Mouse (Mus musculus) MEL (cell line): ENCODE measurements around the gene Upk3b. TPM values are rescaled to one million over a fixed set of nuclear protein-coding genes. Genes with fewer than 3 reads are reported as not detected.

Source experiments
- DNase-seq: peaks from one replicate; pipeline ENCODE4 v3.0.0; 2011; ENCODE audit warnings: low read depth, low spot score
- H3K27ac ChIP-seq: 2 replicates; pipeline ENCODE4 v1.5.1; 2012; ENCODE audit warnings: low read depth, mild to moderate bottlenecking, control low read depth, low read length, moderate library complexity; ENCODE audit not compliant: control insufficient read depth
- H3K27me3 ChIP-seq, 2 experiments: fragments of 150-350 bp in 1 of 2; sonication (generic) in 1 of 2; 2 replicates each; pipeline ENCODE4 v1.6.1; 2012; ENCODE audit warnings: low read length in 2 of 2, mild to moderate bottlenecking in 2 of 2, improper control_type of control experiment in 1 of 2, moderate library complexity in 1 of 2; ENCODE audit not compliant: insufficient read depth in 2 of 2, control insufficient read depth in 1 of 2
- H3K36me3 ChIP-seq, 2 experiments: 2 replicates each; pipeline ENCODE4 v1.6.1; 2012 to 2014; ENCODE audit warnings: low read length in 2 of 2, improper control_type of control experiment in 1 of 2, inconsistent platforms in 1 of 2, mild to moderate bottlenecking in 1 of 2; ENCODE audit not compliant: insufficient read depth in 2 of 2, control insufficient read depth in 1 of 2
- H3K4me1 ChIP-seq, 2 experiments: fragments of 150-350 bp in 1 of 2; sonication (generic) in 1 of 2; 2 replicates each; pipeline ENCODE4 v1.6.1; 2012; ENCODE audit warnings: low read length in 2 of 2, improper control_type of control experiment in 1 of 2, mild to moderate bottlenecking in 1 of 2; ENCODE audit not compliant: insufficient read depth in 2 of 2, control insufficient read depth in 1 of 2
- H3K4me3 ChIP-seq, 2 experiments: fragments of 150-350 bp in 1 of 2; sonication (generic) in 1 of 2; 2 replicates each; pipeline ENCODE4 v1.5.1; 2012; ENCODE audit warnings: low read depth in 2 of 2, low read length in 2 of 2, mild to moderate bottlenecking in 2 of 2, moderate library complexity in 2 of 2, control low read depth in 1 of 2, improper control_type of control experiment in 1 of 2; ENCODE audit not compliant: control insufficient read depth in 1 of 2, insufficient read depth in 1 of 2
- H3K79me2 ChIP-seq: 2 replicates; pipeline ENCODE4 v1.6.1; 2012; ENCODE audit warnings: mild to moderate bottlenecking, low read length, moderate library complexity; ENCODE audit not compliant: control insufficient read depth, poor library complexity, insufficient read depth
- H3K9ac ChIP-seq: 2 replicates; pipeline ENCODE4 v1.6.1; 2012; ENCODE audit warnings: low read depth, mild to moderate bottlenecking, control low read depth, low read length, moderate library complexity; ENCODE audit not compliant: control insufficient read depth, poor library complexity, severe bottlenecking
- H3K9me3 ChIP-seq: fragments of 150-350 bp; sonication (generic); replicated peaks from 2 replicates; pipeline ENCODE4 v1.6.1; 2012; ENCODE audit warnings: mild to moderate bottlenecking, low read length, improper control_type of control experiment, moderate library complexity; ENCODE audit not compliant: insufficient read depth
- BHLHE40 ChIP-seq: IDR thresholded peaks from 2 replicates; pipeline ENCODE4 v1.6.1; 2012; ENCODE audit warnings: low read depth, mild to moderate bottlenecking, inconsistent platforms, low read length, improper control_type of control experiment, borderline replicate concordance
- CHD1 ChIP-seq: IDR thresholded peaks from 2 replicates; pipeline ENCODE4 v1.6.1; 2012; ENCODE audit warnings: low read depth, mild to moderate bottlenecking, inconsistent platforms, low read length, improper control_type of control experiment
- CHD2 ChIP-seq: IDR thresholded peaks from 2 replicates; pipeline ENCODE4 v1.6.1; 2011; ENCODE audit warnings: low read length, improper control_type of control experiment
- CTCF ChIP-seq, 3 experiments: IDR thresholded peaks in 2 of 3; conservative IDR thresholded peaks in 1 of 3; 2 replicates each; pipeline ENCODE4 v1.5.1; 2011 to 2012; ENCODE audit warnings: low read length in 3 of 3, low read depth in 2 of 3, mild to moderate bottlenecking in 2 of 3, improper control_type of control experiment in 1 of 3, inconsistent platforms in 1 of 3, mixed read lengths in 1 of 3, moderate library complexity in 1 of 3; ENCODE audit not compliant: control insufficient read depth in 1 of 3, insufficient read depth in 1 of 3, poor library complexity in 1 of 3, severe bottlenecking in 1 of 3
- ELF1 ChIP-seq: IDR thresholded peaks from 2 replicates; pipeline ENCODE4 v1.6.1; 2014; ENCODE audit warnings: low read depth, mild to moderate bottlenecking, inconsistent platforms, low read length, improper control_type of control experiment, moderate library complexity
- ETS1 ChIP-seq: IDR thresholded peaks from 2 replicates; pipeline ENCODE4 v1.6.1; 2012; ENCODE audit warnings: low read depth, mild to moderate bottlenecking, inconsistent platforms, low read length, improper control_type of control experiment, moderate library complexity
- GABPA ChIP-seq: IDR thresholded peaks from 2 replicates; pipeline ENCODE4 v1.6.1; 2012; ENCODE audit warnings: low read depth, mild to moderate bottlenecking, inconsistent platforms, low read length, improper control_type of control experiment, moderate library complexity
- GATA1 ChIP-seq: IDR thresholded peaks from 2 replicates; pipeline ENCODE4 v1.6.1; 2011; ENCODE audit warnings: low read depth, low read length, improper control_type of control experiment
- HCFC1 ChIP-seq: IDR thresholded peaks from 2 replicates; pipeline ENCODE4 v1.6.1; 2012; ENCODE audit warnings: low read depth, mild to moderate bottlenecking, inconsistent platforms, low read length, improper control_type of control experiment, moderate library complexity
- JUND ChIP-seq: IDR thresholded peaks from 2 replicates; pipeline ENCODE4 v1.6.1; 2011; ENCODE audit warnings: low read depth, mild to moderate bottlenecking, improper control_type of control experiment, low read length
- MAX ChIP-seq: IDR thresholded peaks from 2 replicates; pipeline ENCODE4 v1.6.1; 2011; ENCODE audit warnings: low read length, improper control_type of control experiment
- MAZ ChIP-seq: IDR thresholded peaks from 2 replicates; pipeline ENCODE4 v1.6.1; 2012; ENCODE audit warnings: low read depth, mild to moderate bottlenecking, inconsistent platforms, low read length, improper control_type of control experiment
- MXI1 ChIP-seq: IDR thresholded peaks from 2 replicates; pipeline ENCODE4 v1.6.1; 2011; ENCODE audit warnings: mild to moderate bottlenecking, low read depth, low read length, improper control_type of control experiment
- MYB ChIP-seq: IDR thresholded peaks from 2 replicates; pipeline ENCODE4 v1.6.1; 2011; ENCODE audit warnings: mild to moderate bottlenecking, low read depth, low read length, improper control_type of control experiment
- MYC ChIP-seq: IDR thresholded peaks from 2 replicates; pipeline ENCODE4 v1.6.1; 2011; ENCODE audit warnings: low read depth, mild to moderate bottlenecking, low read length, improper control_type of control experiment, moderate library complexity
- NRF1 ChIP-seq: IDR thresholded peaks from 2 replicates; pipeline ENCODE4 v1.6.1; 2014; ENCODE audit warnings: low read depth, mild to moderate bottlenecking, inconsistent platforms, low read length, improper control_type of control experiment, moderate library complexity; ENCODE audit not compliant: poor library complexity, insufficient read depth, severe bottlenecking
- POLR2A ChIP-seq, 2 experiments: IDR thresholded peaks; 2 replicates each; pipeline ENCODE4 v1.6.1; 2011 to 2012; ENCODE audit warnings: low read length in 2 of 2, mild to moderate bottlenecking in 2 of 2, control low read depth in 1 of 2, improper control_type of control experiment in 1 of 2, low read depth in 1 of 2, moderate library complexity in 1 of 2; ENCODE audit not compliant: control insufficient read depth in 1 of 2, insufficient read depth in 1 of 2, poor library complexity in 1 of 2
- POLR2AphosphoS2 ChIP-seq: IDR thresholded peaks from 2 replicates; pipeline ENCODE4 v1.6.1; 2011; ENCODE audit warnings: low read length, improper control_type of control experiment
- POLR2AphosphoS5 ChIP-seq: IDR thresholded peaks from 2 replicates; pipeline ENCODE4 v1.6.1; 2012; ENCODE audit warnings: low read depth, borderline replicate concordance, mild to moderate bottlenecking, inconsistent platforms, low read length, moderate library complexity, mixed read lengths
- RAD21 ChIP-seq: IDR thresholded peaks from 2 replicates; pipeline ENCODE4 v1.6.1; 2011; ENCODE audit warnings: mild to moderate bottlenecking, low read depth, low read length, improper control_type of control experiment
- SIN3A ChIP-seq: IDR thresholded peaks from 2 replicates; pipeline ENCODE4 v1.6.1; 2012; ENCODE audit warnings: low read length, improper control_type of control experiment, inconsistent platforms
- SMC3 ChIP-seq: IDR thresholded peaks from 2 replicates; pipeline ENCODE4 v1.6.1; 2011; ENCODE audit warnings: low read depth, low read length, improper control_type of control experiment
- TAL1 ChIP-seq: IDR thresholded peaks from 2 replicates; pipeline ENCODE4 v1.6.1; 2012; ENCODE audit warnings: mild to moderate bottlenecking, inconsistent platforms, low read length, moderate library complexity, mixed read lengths
- TBP ChIP-seq: IDR thresholded peaks from 2 replicates; pipeline ENCODE4 v1.8.0; 2011; ENCODE audit warnings: low read depth, low read length, improper control_type of control experiment
- TCF12 ChIP-seq: IDR thresholded peaks from 2 replicates; pipeline ENCODE4 v1.6.1; 2014; ENCODE audit warnings: low read depth, mild to moderate bottlenecking, inconsistent platforms, low read length, improper control_type of control experiment, moderate library complexity
- UBTF ChIP-seq: IDR thresholded peaks from 2 replicates; pipeline ENCODE4 v1.6.1; 2012; ENCODE audit warnings: low read depth, mild to moderate bottlenecking, inconsistent platforms, low read length, improper control_type of control experiment, moderate library complexity, borderline replicate concordance; ENCODE audit not compliant: insufficient read depth
- USF1 ChIP-seq: IDR thresholded peaks from 2 replicates; pipeline ENCODE4 v1.6.1; 2014; ENCODE audit warnings: low read depth, mild to moderate bottlenecking, inconsistent platforms, low read length, improper control_type of control experiment, moderate library complexity
- USF2 ChIP-seq, 2 experiments: IDR thresholded peaks; 2 replicates each; pipeline ENCODE4 v1.6.1; 2011 to 2012; ENCODE audit warnings: improper control_type of control experiment in 2 of 2, low read length in 2 of 2, borderline replicate concordance in 1 of 2, inconsistent platforms in 1 of 2, low read depth in 1 of 2, mild to moderate bottlenecking in 1 of 2; ENCODE audit not compliant: insufficient read depth in 1 of 2
- ZC3H11A ChIP-seq: IDR thresholded peaks from 2 replicates; pipeline ENCODE4 v1.6.1; 2012; ENCODE audit warnings: low read depth, mild to moderate bottlenecking, inconsistent platforms, low read length, improper control_type of control experiment
- ZKSCAN1 ChIP-seq: IDR thresholded peaks from 2 replicates; pipeline ENCODE4 v1.6.1; 2012; ENCODE audit warnings: low read depth, mild to moderate bottlenecking, inconsistent platforms, low read length, improper control_type of control experiment, moderate library complexity
- ZMIZ1 ChIP-seq: IDR thresholded peaks from 2 replicates; pipeline ENCODE4 v1.6.1; 2012; ENCODE audit warnings: low read depth, mild to moderate bottlenecking, inconsistent platforms, low read length, improper control_type of control experiment, moderate library complexity
- ZNF384 ChIP-seq: IDR thresholded peaks from 2 replicates; pipeline ENCODE4 v1.6.1; 2012; ENCODE audit warnings: low read depth, mild to moderate bottlenecking, inconsistent platforms, low read length, improper control_type of control experiment
- polyA plus RNA-seq, 2 experiments: library from polyadenylated mRNA; stranded (reverse) in 1 of 2; unstranded in 1 of 2; fragments of >175 nt in 1 of 2; fragments of >200 nt in 1 of 2; gene quantifications; 2 replicates each; pipeline versions ENCODE4 v1.2.1 to v1.2.4; 2012; ENCODE audit warnings: low replicate concordance in 2 of 2, low read depth in 1 of 2; ENCODE audit not compliant: insufficient read length in 2 of 2, insufficient read depth in 1 of 2, missing spikeins in 1 of 2
- total RNA-seq: library from RNA; depleted of rRNA; stranded (reverse); fragments of 300-350 nt; gene quantifications from 2 replicates; pipeline ENCODE4 v1.2.3, GENCODE M21; 2012

Upk3b gene
- total and polyA plus RNA-seq, 3 experiments, result not detected

DNA sequence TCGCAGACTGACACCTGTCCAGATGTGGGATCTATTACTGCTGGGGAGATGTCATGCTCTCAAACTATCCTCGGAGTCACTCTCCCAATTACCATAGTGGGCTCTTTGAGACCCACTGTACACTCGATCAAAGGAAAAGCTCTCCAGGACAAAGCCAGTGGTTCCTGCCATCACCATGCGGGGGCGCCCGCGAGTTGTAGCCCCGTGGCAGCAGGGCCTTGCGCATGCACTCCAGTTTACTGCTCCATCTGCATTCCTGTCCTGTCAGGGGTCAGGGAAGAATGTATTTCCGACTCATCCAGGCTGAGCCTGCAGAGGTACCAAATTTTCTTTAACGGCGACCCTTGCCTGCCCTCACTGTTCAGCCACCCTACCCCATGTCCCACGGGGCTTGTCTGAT lies 6.6 kb downstream of the Upk3b start:
- Histone ChIP-seq H3K4me3 (no peak overlapping the region), H3K27ac (no peak overlapping the region), H3K27me3 (no peaks in the 10 kb centered on the region), H3K9me3 (no peaks in the 10 kb centered on the region), H3K79me2 (no peaks in the 10 kb centered on the region), H3K36me3 (no peaks in the 10 kb centered on the region), H3K4me1 (peaks cover 0 to 3% of the 10 kb centered on the region in 2 experiments; a peak in 2 of 4 replicates), H3K9ac (no peak overlapping the region)
- DNase-seq, result peak; percentile 18
- TF ChIP-seq POLR2AphosphoS5 (no peak), POLR2AphosphoS2 (no peak), CTCF (IDR thresholded peaks at IDR 0.05 in 2 of 3, conservative IDR thresholded peaks at IDR 0.05 in 1 of 3; ENCODE audit: control insufficient read depth in 1 of 3, insufficient read depth in 1 of 3, low read depth in 2 of 3, low read length in 3 of 3, poor library complexity in 1 of 3, severe bottlenecking in 1 of 3) (peak; percentile 61 to 72 (median 61))

DNA sequence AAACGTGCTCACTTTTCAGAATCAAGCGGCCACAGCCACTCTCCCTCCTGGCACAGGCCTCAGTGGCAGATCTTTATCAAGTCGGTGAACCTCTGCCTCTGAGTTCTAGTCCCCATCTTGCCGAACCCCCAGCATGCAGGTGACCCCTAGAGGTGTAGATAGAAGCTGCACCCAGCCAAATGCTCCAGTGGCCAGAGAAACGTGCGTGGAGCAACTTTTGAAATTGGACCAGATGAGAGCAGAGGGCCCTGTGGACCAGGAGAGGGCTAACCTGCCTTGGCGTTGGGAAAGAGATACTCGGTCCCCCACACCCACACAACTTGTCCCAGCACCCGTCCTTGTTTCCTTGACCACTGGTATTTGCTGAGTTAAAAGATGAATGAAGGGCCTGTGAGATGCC lies 7.1 kb downstream of the Upk3b start:
- no peak overlapping the region for H3K9ac ChIP-seq
- peaks cover 0 to 2% of the 10 kb centered on the region in 2 experiments; a peak in 2 of 4 replicates for H3K4me1 ChIP-seq
- no peaks in the 10 kb centered on the region for H3K9me3 ChIP-seq
- H3K36me3 ChIP-seq, result no peaks in the 10 kb centered on the region
- no peaks in the 10 kb centered on the region for H3K27me3 ChIP-seq
- DNase-seq, result peak; percentile 56
- peak overlapping the region; percentile 1 to 11; a peak in 2 of 4 replicates for H3K4me3 ChIP-seq
- H3K27ac ChIP-seq, result no peak overlapping the region
- no peaks in the 10 kb centered on the region for H3K79me2 ChIP-seq
- peak; percentile 53 to 72 (median 68) for TF ChIP-seq CTCF (IDR thresholded peaks at IDR 0.05 in 2 of 3, conservative IDR thresholded peaks at IDR 0.05 in 1 of 3; ENCODE audit: control insufficient read depth in 1 of 3, insufficient read depth in 1 of 3, low read depth in 2 of 3, low read length in 3 of 3, poor library complexity in 1 of 3, severe bottlenecking in 1 of 3)
- TF ChIP-seq POLR2AphosphoS5, result no peak
- no peak for TF ChIP-seq GATA1
- TF ChIP-seq TBP, result no peak
- peak; percentile 47 for TF ChIP-seq RAD21
- no peak for TF ChIP-seq ETS1
- TF ChIP-seq GABPA, result no peak
- TF ChIP-seq MYC, result no peak
- no peak for TF ChIP-seq ZNF384
- TF ChIP-seq ZKSCAN1, result no peak
- no peak for TF ChIP-seq UBTF
- 0 out of 2 replicates have a peak, but pooled peaks have one; percentile 24 for TF ChIP-seq SIN3A
- TF ChIP-seq TAL1, result no peak
- TF ChIP-seq USF2 (IDR thresholded peaks at IDR 0.05; ENCODE audit: borderline replicate concordance in 1 of 2, insufficient read depth in 1 of 2, low read depth in 1 of 2, low read length in 2 of 2), result no peak
- no peak for TF ChIP-seq MAX
- no peak for TF ChIP-seq CHD1
- TF ChIP-seq POLR2AphosphoS2, result no peak
- TF ChIP-seq HCFC1, result no peak
- no peak for TF ChIP-seq BHLHE40
- TF ChIP-seq ELF1, result no peak
- TF ChIP-seq ZC3H11A, result peak; percentile 28
- no peak for TF ChIP-seq NRF1
- peak; percentile 41 for TF ChIP-seq SMC3
- no peak for TF ChIP-seq ZMIZ1
- TF ChIP-seq POLR2A (IDR thresholded peaks at IDR 0.05; ENCODE audit: control insufficient read depth in 1 of 2, insufficient read depth in 1 of 2, low read depth in 1 of 2, low read length in 2 of 2, poor library complexity in 1 of 2), result no peak
- no peak for TF ChIP-seq MAZ
- no peak for TF ChIP-seq MYB
- TF ChIP-seq USF1, result no peak
- TF ChIP-seq JUND, result no peak
- TF ChIP-seq TCF12, result no peak
- TF ChIP-seq CHD2, result no peak
- no peak for TF ChIP-seq MXI1
